Mouse (Mus musculus): ENCODE results near the gene Plvap. TPM values are rescaled to one million over a fixed set of nuclear protein-coding genes. Genes with fewer than 3 reads are reported as not detected.
A peak's percentile ranks its signal among the peaks of the same experiment; 100 is the strongest.

Plvap gene
- polyA plus RNA-seq, 1 experiment from 2014 or later = 109 TPM

DNA sequence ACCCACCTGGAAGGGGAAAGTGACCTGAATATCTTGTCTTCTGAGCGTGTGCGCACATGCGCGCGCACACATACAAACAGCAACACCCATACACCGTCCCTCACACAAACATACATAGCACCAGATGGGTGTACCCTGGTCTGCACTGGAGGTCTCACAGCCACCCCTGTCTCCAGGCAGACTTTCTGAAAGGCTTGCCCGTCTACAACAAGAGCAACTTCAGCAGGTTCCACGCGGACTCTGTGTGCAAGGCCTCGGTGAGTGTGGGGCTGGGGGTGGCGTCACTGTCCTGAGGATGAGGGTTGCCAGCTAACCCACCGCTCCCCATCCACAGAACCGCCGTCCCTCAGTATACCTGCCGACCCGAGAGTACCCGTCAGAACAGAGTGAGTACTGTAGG, 39.7 kb downstream of the Plvap start:
- H3K27ac ChIP-seq (ENCODE audit: low read depth, low read length) = no peak overlapping the region
- no peaks in the 10 kb centered on the region for H3K9me3 ChIP-seq (ENCODE audit: control insufficient read depth)
- no peak overlapping the region for H3K9ac ChIP-seq (ENCODE audit: low read depth, low read length)
- peaks cover 31% of the 10 kb centered on the region for H3K36me3 ChIP-seq (ENCODE audit: control insufficient read depth, insufficient read depth)
- H3K4me3 ChIP-seq (ENCODE audit: low read depth, low read length) = no peak overlapping the region
- H3K27me3 ChIP-seq (replicated peaks; ENCODE audit: control insufficient read depth, insufficient read depth, low read length) = no peaks in the 10 kb centered on the region
- H3K4me2 ChIP-seq (replicated peaks; ENCODE audit: low read depth) = no peak overlapping the region
- ATAC-seq = no peak
- TF ChIP-seq CTCF (IDR thresholded peaks at IDR 0.05; ENCODE audit: low read depth) = no peak
- 95% methylated on average over 17 of the region's 17 CpGs for WGBS
- H3K4me1 ChIP-seq (replicated peaks; ENCODE audit: control insufficient read depth, insufficient read depth, low read length) = peaks cover 3% of the 10 kb centered on the region; the same call in 1 of the 2 replicates

DNA sequence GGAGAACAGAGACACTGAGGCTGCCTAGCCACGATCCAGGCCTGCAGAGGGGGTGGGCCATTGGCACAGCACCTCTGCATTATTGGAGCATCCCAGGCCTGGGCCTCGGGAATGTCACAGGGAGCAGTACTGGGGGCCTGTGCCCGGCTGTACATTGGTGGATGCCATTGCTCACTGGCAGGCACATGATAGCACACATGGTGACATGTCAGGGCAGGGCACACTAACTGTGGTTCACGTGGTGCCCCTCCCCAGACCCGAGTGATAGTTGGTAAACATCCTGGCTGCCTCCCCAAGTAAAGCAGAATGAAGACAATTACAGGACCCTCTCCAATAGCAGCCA, 40.7 kb downstream of the Plvap start:
- Histone ChIP-seq H3K4me1 (replicated peaks; ENCODE audit: control insufficient read depth, insufficient read depth, low read length) (peaks cover 3% of the 10 kb centered on the region; the same call in 1 of the 2 replicates), H3K9me3 (ENCODE audit: control insufficient read depth) (no peaks in the 10 kb centered on the region), H3K4me3 (ENCODE audit: low read depth, low read length) (no peak overlapping the region), H3K9ac (ENCODE audit: low read depth, low read length) (no peak overlapping the region), H3K36me3 (ENCODE audit: control insufficient read depth, insufficient read depth) (peaks cover 31% of the 10 kb centered on the region), H3K4me2 (replicated peaks; ENCODE audit: low read depth) (no peak overlapping the region), H3K27ac (ENCODE audit: low read depth, low read length) (no peak overlapping the region), H3K27me3 (replicated peaks; ENCODE audit: control insufficient read depth, insufficient read depth, low read length) (no peaks in the 10 kb centered on the region)
- no peak for TF ChIP-seq CTCF (IDR thresholded peaks at IDR 0.05; ENCODE audit: low read depth)
- WGBS = 73% methylated on average over 5 of the region's 5 CpGs
- no peak for ATAC-seq

DNA sequence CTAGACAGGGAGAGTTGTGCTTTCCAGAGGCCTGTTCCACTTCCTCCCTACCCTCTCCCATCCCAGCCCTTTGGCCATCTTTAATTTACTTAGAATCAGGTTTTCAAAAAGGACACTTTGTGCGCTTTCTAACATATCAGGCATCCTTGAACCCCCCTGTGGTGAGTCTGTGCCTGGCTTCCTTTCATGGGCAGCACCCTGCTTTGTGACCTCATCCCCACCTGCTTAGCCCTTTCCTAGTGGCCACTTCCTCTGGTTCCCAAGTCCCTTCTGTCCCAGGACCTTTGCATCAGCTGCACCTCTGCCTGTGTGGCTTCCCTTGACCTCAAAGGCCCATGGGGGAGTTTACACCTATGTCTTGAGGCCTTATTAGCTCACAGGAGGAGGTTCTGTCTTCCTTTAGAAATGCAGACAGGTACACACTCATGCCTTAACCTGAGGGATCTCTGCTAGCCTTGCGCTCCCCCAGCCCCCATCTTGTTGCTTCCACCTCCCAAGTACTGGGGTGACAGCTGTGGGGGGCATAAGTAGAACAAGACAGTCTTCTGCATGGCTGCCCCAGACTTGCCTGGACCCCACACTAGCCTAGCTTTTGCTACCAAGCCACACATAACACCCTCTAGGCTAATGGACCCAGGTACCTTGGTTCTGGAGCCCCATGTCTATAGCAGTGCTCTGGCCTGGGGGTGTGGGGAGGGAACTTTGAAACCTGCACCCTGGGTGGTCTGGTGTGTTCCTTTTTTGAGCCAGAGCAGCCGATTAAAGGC, 41.2 kb downstream of the Plvap start:
- no peaks in the 10 kb centered on the region for H3K9me3 ChIP-seq (ENCODE audit: control insufficient read depth)
- peak overlapping the region; percentile 69 for H3K4me3 ChIP-seq (ENCODE audit: low read depth, low read length)
- H3K36me3 ChIP-seq (ENCODE audit: control insufficient read depth, insufficient read depth) = peaks cover 31% of the 10 kb centered on the region
- H3K27ac ChIP-seq (ENCODE audit: low read depth, low read length) = no peak overlapping the region
- H3K27me3 ChIP-seq (replicated peaks; ENCODE audit: control insufficient read depth, insufficient read depth, low read length) = no peaks in the 10 kb centered on the region
- H3K4me2 ChIP-seq (replicated peaks; ENCODE audit: low read depth) = peak overlapping the region; percentile 93
- peaks cover 3% of the 10 kb centered on the region; the same call in 1 of the 2 replicates for H3K4me1 ChIP-seq (replicated peaks; ENCODE audit: control insufficient read depth, insufficient read depth, low read length)
- H3K9ac ChIP-seq (ENCODE audit: low read depth, low read length) = no peak overlapping the region
- WGBS = 83% methylated on average over 3 of the region's 3 CpGs
- TF ChIP-seq CTCF (IDR thresholded peaks at IDR 0.05; ENCODE audit: low read depth) = no peak
- ATAC-seq = no peak

DNA sequence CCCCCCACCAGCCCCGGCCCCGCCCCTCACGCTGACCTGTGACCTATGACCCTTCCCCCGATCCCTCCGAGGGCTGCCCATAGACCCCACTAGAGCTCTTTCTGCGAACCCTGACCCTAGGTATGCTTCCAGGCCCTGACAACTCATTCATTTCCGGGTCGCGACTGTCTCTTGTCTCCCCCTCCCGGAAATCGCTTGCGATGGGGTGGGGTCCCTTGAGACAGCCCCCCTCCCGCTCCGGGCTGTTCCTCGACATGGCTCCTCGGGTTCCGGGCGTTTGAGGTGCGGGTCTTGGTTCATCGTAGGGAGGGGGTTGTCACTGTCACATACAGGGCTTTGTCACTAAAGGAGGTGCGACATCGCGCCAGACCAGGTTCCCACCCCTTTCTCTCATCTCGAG, 42.1 kb downstream of the Plvap start:
- H3K4me1 ChIP-seq (replicated peaks; ENCODE audit: control insufficient read depth, insufficient read depth, low read length) = peaks cover 3% of the 10 kb centered on the region; the same call in 1 of the 2 replicates
- H3K4me3 ChIP-seq (ENCODE audit: low read depth, low read length) = peak overlapping the region; percentile 69
- H3K9ac ChIP-seq (ENCODE audit: low read depth, low read length) = peak overlapping the region; percentile 60
- H3K27me3 ChIP-seq (replicated peaks; ENCODE audit: control insufficient read depth, insufficient read depth, low read length) = no peaks in the 10 kb centered on the region
- peak overlapping the region; percentile 93 for H3K4me2 ChIP-seq (replicated peaks; ENCODE audit: low read depth)
- peaks cover 27% of the 10 kb centered on the region for H3K36me3 ChIP-seq (ENCODE audit: control insufficient read depth, insufficient read depth)
- H3K27ac ChIP-seq (ENCODE audit: low read depth, low read length) = peak overlapping the region; percentile 65; the same call in 1 of the 2 replicates
- H3K9me3 ChIP-seq (ENCODE audit: control insufficient read depth) = no peaks in the 10 kb centered on the region
- ATAC-seq = no peak; the same call in 1 of the 2 replicates
- TF ChIP-seq CTCF (IDR thresholded peaks at IDR 0.05; ENCODE audit: low read depth) = no peak
- under 1% methylated on average over 24 of the region's 24 CpGs for WGBS

DNA sequence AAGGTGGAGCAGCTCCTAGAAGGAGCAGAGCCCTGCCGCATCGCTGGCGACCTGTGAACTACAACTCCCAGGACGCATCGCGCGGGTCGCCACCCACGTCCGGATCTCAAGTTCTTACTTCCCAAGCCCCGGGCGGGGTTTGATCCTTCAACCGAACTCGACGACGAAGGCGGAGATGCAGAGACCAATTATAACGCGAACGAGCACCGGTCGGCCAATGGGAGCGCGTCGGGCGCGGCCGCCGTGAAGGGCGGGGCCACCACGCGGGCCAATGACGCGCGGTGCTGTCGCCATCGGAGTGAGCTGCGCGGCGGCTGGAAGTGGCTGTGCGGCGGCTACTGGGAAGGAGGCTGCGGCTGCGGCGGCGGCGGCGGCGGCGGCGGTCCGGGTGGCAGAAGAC, 42.6 kb downstream of the Plvap start, which contains the start of gene Dda1:
Dda1 (plus strand) TSS at position 284 of the 400 bp plus-strand sequence.
- H3K27ac ChIP-seq (ENCODE audit: low read depth, low read length) = peak within 1 kb of the TSS; percentile 65; the same call in 1 of the 2 replicates
- peak within 1 kb of the TSS; percentile 69 for H3K4me3 ChIP-seq (ENCODE audit: low read depth, low read length)
- H3K36me3 ChIP-seq (ENCODE audit: control insufficient read depth, insufficient read depth) = peaks cover 25% of the 10 kb centered on the region
- no peak for TF ChIP-seq CTCF (IDR thresholded peaks at IDR 0.05; ENCODE audit: low read depth)
- peaks cover 8% of the 10 kb centered on the region; the same call in 1 of the 2 replicates for H3K4me1 ChIP-seq (replicated peaks; ENCODE audit: control insufficient read depth, insufficient read depth, low read length)
- peak; percentile 87 for ATAC-seq
- no peaks in the 10 kb centered on the region for H3K9me3 ChIP-seq (ENCODE audit: control insufficient read depth)
- no peaks in the 10 kb centered on the region for H3K27me3 ChIP-seq (replicated peaks; ENCODE audit: control insufficient read depth, insufficient read depth, low read length)
- H3K4me2 ChIP-seq (replicated peaks; ENCODE audit: low read depth) = peak within 1 kb of the TSS; percentile 93
- under 1% methylated on average over 52 of the region's 52 CpGs for WGBS
- peak within 1 kb of the TSS; percentile 60 for H3K9ac ChIP-seq (ENCODE audit: low read depth, low read length)

DNA sequence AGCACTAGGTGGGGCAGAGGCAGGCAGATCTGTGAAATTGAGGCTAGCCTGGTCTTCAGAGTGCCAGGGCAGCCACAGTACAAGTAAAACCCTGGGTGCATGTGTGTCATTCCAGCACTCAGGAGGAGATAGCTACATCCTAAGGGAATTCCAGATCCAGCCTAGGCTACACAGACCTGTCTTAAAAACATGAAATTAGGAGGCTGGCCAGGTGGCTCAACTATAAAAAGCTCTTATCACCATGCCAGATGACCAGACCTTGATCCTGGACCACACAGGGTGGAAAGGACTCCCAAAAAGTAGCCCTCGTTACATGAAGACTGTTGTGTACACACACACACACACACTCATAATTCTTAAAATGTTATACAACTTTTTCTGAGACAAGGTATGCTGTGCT, 43.6 kb downstream of the Plvap start:
- peaks cover 8% of the 10 kb centered on the region; the same call in 1 of the 2 replicates for H3K4me1 ChIP-seq (replicated peaks; ENCODE audit: control insufficient read depth, insufficient read depth, low read length)
- no peak for ATAC-seq
- 96% methylated on average over 1 of the region's 1 CpGs for WGBS
- H3K9me3 ChIP-seq (ENCODE audit: control insufficient read depth) = no peaks in the 10 kb centered on the region
- peaks cover 18% of the 10 kb centered on the region for H3K36me3 ChIP-seq (ENCODE audit: control insufficient read depth, insufficient read depth)
- H3K4me2 ChIP-seq (replicated peaks; ENCODE audit: low read depth) = no peak overlapping the region
- no peak overlapping the region for H3K4me3 ChIP-seq (ENCODE audit: low read depth, low read length)
- H3K27me3 ChIP-seq (replicated peaks; ENCODE audit: control insufficient read depth, insufficient read depth, low read length) = no peaks in the 10 kb centered on the region
- no peak overlapping the region for H3K27ac ChIP-seq (ENCODE audit: low read depth, low read length)
- H3K9ac ChIP-seq (ENCODE audit: low read depth, low read length) = no peak overlapping the region
- 0 out of 2 replicates have a peak, but pooled peaks have one; percentile 3 for TF ChIP-seq CTCF (IDR thresholded peaks at IDR 0.05; ENCODE audit: low read depth)

All from intestine, postnatal 0 days (tissue).